Mouse (Mus musculus) CH12.LX (cell line): ENCODE measurements around the gene Pard6a.

Experiments
- CTCF ChIP-seq, 2 experiments: IDR thresholded peaks in 1 of 2; conservative IDR thresholded peaks in 1 of 2; 2 replicates each; pipeline ENCODE4 v1.5.1; 2011 to 2012; ENCODE audit warnings: low read depth in 2 of 2, low read length in 2 of 2, improper control_type of control experiment in 1 of 2, inconsistent platforms in 1 of 2, mild to moderate bottlenecking in 1 of 2, moderate library complexity in 1 of 2
- GABPA ChIP-seq: IDR thresholded peaks from 2 replicates; pipeline ENCODE4 v1.6.1; 2012; ENCODE audit warnings: low read depth, low read length, improper control_type of control experiment, inconsistent platforms; ENCODE audit not compliant: insufficient replicate concordance
- KAT2A ChIP-seq: IDR thresholded peaks from 2 replicates; pipeline ENCODE4 v1.6.1; 2012; ENCODE audit warnings: low read length, improper control_type of control experiment, inconsistent platforms; ENCODE audit not compliant: insufficient replicate concordance
- MAX ChIP-seq: IDR thresholded peaks from 2 replicates; pipeline ENCODE4 v1.6.1; 2011; ENCODE audit warnings: low read length, improper control_type of control experiment
- MEF2A ChIP-seq: IDR thresholded peaks from 2 replicates; pipeline ENCODE4 v1.6.1; 2014; ENCODE audit warnings: low read depth, mild to moderate bottlenecking, inconsistent platforms, low read length, improper control_type of control experiment, borderline replicate concordance
- NELFE ChIP-seq: IDR thresholded peaks from 2 replicates; pipeline ENCODE4 v1.6.1; 2011; ENCODE audit warnings: low read depth, low read length, improper control_type of control experiment
- POLR2A ChIP-seq: IDR thresholded peaks from 2 replicates; pipeline ENCODE4 v1.6.1; 2011; ENCODE audit warnings: low read depth, mild to moderate bottlenecking, improper control_type of control experiment, low read length
- ZC3H11A ChIP-seq: IDR thresholded peaks from 2 replicates; pipeline ENCODE4 v1.6.1; 2012; ENCODE audit warnings: low read depth, mild to moderate bottlenecking, inconsistent platforms, low read length, improper control_type of control experiment

GRCm38 (mm10) chr8:105722861-105723260 is 21.9 kb downstream of the Pard6a start:
- no peak for TF ChIP-seq CTCF (conservative IDR thresholded peaks at IDR 0.05 in 1 of 2, IDR thresholded peaks at IDR 0.05 in 1 of 2; ENCODE audit: low read depth in 2 of 2, low read length in 2 of 2)
- no peak for TF ChIP-seq ZC3H11A
- no peak for TF ChIP-seq MEF2A
- TF ChIP-seq MAX: no peak
- no peak for TF ChIP-seq NELFE
- TF ChIP-seq GABPA: no peak
- TF ChIP-seq POLR2A: no peak
- no peak for TF ChIP-seq KAT2A
